Mouse (Mus musculus): ENCODE measurements around the gene Ube2k. TPM values are rescaled to one million over a fixed set of nuclear protein-coding genes. Genes with fewer than 3 reads are reported as not detected.

The Ube2k gene
- polyA plus RNA-seq, 1 experiment from 2014 or later = 142 TPM

Other genes with a start within 250 kb of the Ube2k start
- 99.7 and 99.9 TPM in 2 replicates for gene Rfc1, start 201.6 kb upstream of the Ube2k start, polyA plus RNA-seq (2014; fragmentation: Nextera tagmentation; extraction: Ambion mirVana)
- gene Klb, start 188.9 kb upstream of the Ube2k start, polyA plus RNA-seq (2014; fragmentation: Nextera tagmentation; extraction: Ambion mirVana) = not detected in 2 replicates
- 874 and 891 TPM in 2 replicates for gene Rpl9, start 145.8 kb upstream of the Ube2k start, polyA plus RNA-seq (2014; fragmentation: Nextera tagmentation; extraction: Ambion mirVana)
- 67.5 and 70.0 TPM in 2 replicates for gene Lias, start 145.7 kb upstream of the Ube2k start, polyA plus RNA-seq (2014; fragmentation: Nextera tagmentation; extraction: Ambion mirVana)
- gene Ugdh, start 101.3 kb upstream of the Ube2k start, polyA plus RNA-seq (2014; fragmentation: Nextera tagmentation; extraction: Ambion mirVana) = 68.6 and 69.0 TPM in 2 replicates
- not detected in 2 replicates for gene Gm43552, start 44.4 kb upstream of the Ube2k start, polyA plus RNA-seq (2014; fragmentation: Nextera tagmentation; extraction: Ambion mirVana)
- gene Smim14, start within 50 bp of the Ube2k start, polyA plus RNA-seq (2014; fragmentation: Nextera tagmentation; extraction: Ambion mirVana) = 71.9 and 79.9 TPM in 2 replicates
- 133 and 153 TPM in 2 replicates for gene Pds5a, start 161.0 kb downstream of the Ube2k start, polyA plus RNA-seq (2014; fragmentation: Nextera tagmentation; extraction: Ambion mirVana)
- gene N4bp2, start 226.3 kb downstream of the Ube2k start, polyA plus RNA-seq (2014; fragmentation: Nextera tagmentation; extraction: Ambion mirVana) = 47.1 and 56.3 TPM in 2 replicates

Data from forebrain, embryonic 11.5 days (tissue).